Mouse (Mus musculus) small intestine, adult 2 months (tissue): ENCODE results near the gene Gnb3.

Source experiments
- CTCF ChIP-seq: fragments of 200-500 bp; IDR thresholded peaks from 2 replicates; pipeline ENCODE4 v1.5.1; 2012; ENCODE audit warnings: low read depth, mild to moderate bottlenecking, control low read depth, inconsistent platforms, low read length, moderate library complexity, mixed read lengths; ENCODE audit not compliant: insufficient replicate concordance, insufficient read length; ENCODE audit errors: extremely low read depth
- POLR2A ChIP-seq: fragments of 200-500 bp; IDR thresholded peaks from 2 replicates; pipeline ENCODE4 v1.6.1; 2012; ENCODE audit warnings: low read depth, mild to moderate bottlenecking, control low read depth, inconsistent platforms, low read length, moderate library complexity

GRCm38 (mm10) chr6:124834512-124835081 lies 5.5 kb downstream of the Gnb3 start:
- TF ChIP-seq POLR2A, result no peak
- TF ChIP-seq CTCF, result no peak
